Mouse (Mus musculus) erythroblast, embryonic 14.5 days (primary cell): ENCODE data around the gene Pate4.

Experiments
- GATA1 ChIP-seq: IDR thresholded peaks from 2 replicates; pipeline ENCODE4 v1.6.1; 2012; ENCODE audit warnings: low read length, inconsistent platforms, mixed read lengths
- TAL1 ChIP-seq: IDR thresholded peaks from 3 replicates; pipeline ENCODE4 v1.6.1; 2012; ENCODE audit warnings: low read length, inconsistent platforms, mixed read lengths

- no peak for TF ChIP-seq TAL1
- TF ChIP-seq GATA1, result no peak
These were observed 41.9 kb downstream of the Pate4 start, which contains the start of the genes Pate2 and Hyls1 for GRCm38 (mm10) chr9:35569571-35570534.
